Mouse (Mus musculus): ENCODE measurements around the gene Abhd17c. TPM values are rescaled to one million over a fixed set of nuclear protein-coding genes. Genes with fewer than 3 reads are reported as not detected.
"Not testable (repeated sequence)": the region's sequence is repeated elsewhere in the genome, so short reads cannot be mapped to it uniquely, and the experiment has no call there.

Abhd17c gene
- polyA plus RNA-seq (2015; fragmentation: Nextera tagmentation; extraction: Ambion mirVana) = 64.3 and 68.7 TPM in 2 replicates

DNA sequence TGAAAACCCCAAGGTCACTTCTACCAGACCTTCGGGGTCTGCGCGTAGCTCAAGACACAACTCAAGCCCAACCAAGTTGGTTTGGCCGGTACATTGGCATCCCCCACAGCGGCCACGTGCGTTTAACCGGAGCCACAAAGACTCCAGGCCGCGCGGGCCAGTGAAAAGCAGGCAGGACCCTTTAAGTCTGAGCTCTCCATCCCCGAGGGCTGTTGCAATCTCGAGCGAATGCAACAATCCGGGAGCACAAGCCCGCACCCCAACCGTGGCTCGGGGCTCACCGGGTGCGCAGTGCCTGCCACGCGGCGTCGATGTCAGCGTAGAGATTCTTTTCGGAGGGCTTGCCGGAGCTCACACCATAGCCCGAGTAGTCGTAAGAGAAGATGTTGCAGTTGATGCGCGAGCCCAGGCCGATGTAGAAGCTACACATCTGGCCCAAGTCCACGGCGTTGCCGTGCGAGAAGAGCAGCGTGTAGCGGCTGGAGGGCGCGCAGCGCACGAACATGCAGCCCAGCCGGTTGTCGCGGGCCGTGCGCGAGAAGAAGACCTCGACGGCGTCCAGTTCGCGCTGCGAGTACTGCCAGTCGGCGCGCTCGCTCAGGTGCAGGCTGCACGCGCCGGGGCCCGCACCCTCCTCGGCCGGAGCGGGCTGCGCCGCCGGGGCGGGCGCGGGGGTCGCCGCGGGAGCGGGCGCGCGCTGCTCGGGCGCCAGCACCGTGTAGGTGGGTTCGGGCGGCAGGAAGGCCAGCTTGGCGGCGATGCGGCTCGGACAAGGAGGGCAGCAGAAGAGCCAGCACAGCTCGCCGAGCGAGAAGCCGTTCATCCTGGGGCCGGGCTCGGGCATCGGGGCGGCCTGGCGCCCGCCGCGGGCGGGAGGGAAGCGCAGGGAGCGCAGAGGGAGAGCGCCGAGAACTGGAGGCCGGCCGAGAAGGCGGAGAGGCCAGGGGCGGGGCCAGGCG is at the start of gene Abhd17c:
Abhd17c (minus strand) TSS at position 893 of the 959 bp plus-strand sequence.
- H3K36me3 ChIP-seq = peaks cover 5% of the 10 kb centered on the region; the same call in 1 of the 2 replicates
- H3K27ac ChIP-seq = peak within 1 kb of the TSS; percentile 94
- peak within 1 kb of the TSS; percentile 95 for H3K4me3 ChIP-seq
- H3K9ac ChIP-seq = peak within 1 kb of the TSS; percentile 84
- H3K27me3 ChIP-seq = no peaks in the 10 kb centered on the region
- H3K4me1 ChIP-seq = peaks cover 40% of the 10 kb centered on the region
- no peaks in the 10 kb centered on the region for H3K9me3 ChIP-seq
- H3K4me2 ChIP-seq = peak within 1 kb of the TSS; percentile 87
- peak; percentile 69 for ATAC-seq (ENCODE audit: borderline replicate concordance, extremely low read depth, low FRiP score, low TSS enrichment)
- WGBS = under 1% methylated on average over 103 of the region's 109 CpGs

DNA sequence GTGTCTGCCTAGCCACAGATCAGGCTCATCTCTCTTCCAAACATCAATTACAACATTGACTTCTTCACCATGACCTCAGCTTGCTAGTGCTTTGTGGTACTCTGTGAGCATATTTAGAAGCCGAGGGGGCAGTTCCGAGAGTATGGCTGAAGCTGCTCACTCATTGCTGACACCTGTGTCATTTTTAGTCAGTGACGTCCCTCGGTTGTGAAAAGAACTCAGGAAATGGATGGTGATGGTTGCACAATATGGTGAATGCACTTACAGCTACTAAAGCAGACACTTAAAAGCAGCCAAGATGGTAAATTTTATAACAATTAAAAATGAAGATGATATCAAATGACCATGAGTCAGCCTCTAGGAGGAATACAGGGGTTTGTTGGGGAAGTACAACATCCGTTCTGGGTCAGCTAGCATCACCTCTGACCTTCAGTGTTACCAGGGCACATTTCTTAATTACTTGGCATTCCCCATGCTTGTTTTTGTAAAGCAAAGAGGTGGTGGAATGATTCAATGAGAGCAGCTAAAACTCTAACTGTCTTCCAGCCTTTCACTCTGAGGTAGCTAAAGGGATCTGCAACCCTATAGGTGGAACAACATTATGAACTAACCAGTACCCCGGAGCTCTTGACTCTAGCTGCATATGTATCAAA is 45.6 kb upstream of the Abhd17c start:
- WGBS = 76% methylated on average over 6 of the region's 6 CpGs
- H3K4me3 ChIP-seq = no peak overlapping the region
- no peaks in the 10 kb centered on the region for H3K27me3 ChIP-seq
- no peaks in the 10 kb centered on the region for H3K9me3 ChIP-seq
- H3K27ac ChIP-seq = no peak overlapping the region
- no peak overlapping the region for H3K9ac ChIP-seq
- no peak overlapping the region for H3K4me2 ChIP-seq
- ATAC-seq (ENCODE audit: borderline replicate concordance, extremely low read depth, low FRiP score, low TSS enrichment) = no peak
- peaks cover 8% of the 10 kb centered on the region; the same call in 1 of the 2 replicates for H3K4me1 ChIP-seq
- H3K36me3 ChIP-seq = no peaks in the 10 kb centered on the region

DNA sequence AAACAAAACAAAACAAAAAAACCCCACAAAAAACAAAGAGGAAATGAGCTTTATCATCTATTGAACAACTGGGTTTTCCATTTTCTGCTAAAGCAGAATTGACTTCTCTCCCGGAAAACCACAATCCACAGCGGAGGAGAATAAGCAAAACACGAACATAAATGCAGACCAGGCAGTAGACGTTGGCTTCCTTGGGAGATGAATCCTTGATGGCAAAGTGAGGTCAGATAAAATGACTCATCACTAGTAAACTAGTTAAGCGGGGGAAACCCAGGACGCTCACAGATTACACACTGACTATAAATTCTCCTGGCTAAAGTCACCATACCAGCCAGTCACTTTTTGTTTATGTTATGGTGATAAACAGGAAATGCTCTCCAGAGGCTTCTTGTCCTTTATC is 44.5 kb upstream of the Abhd17c start:
- H3K9me3 ChIP-seq = no peaks in the 10 kb centered on the region
- H3K9ac ChIP-seq = no peak overlapping the region
- H3K36me3 ChIP-seq = no peaks in the 10 kb centered on the region
- H3K4me3 ChIP-seq = no peak overlapping the region
- no peak for ATAC-seq (ENCODE audit: borderline replicate concordance, extremely low read depth, low FRiP score, low TSS enrichment)
- H3K4me1 ChIP-seq = 0 out of 2 replicates have a peak, but pooled peaks cover 4% of the 10 kb centered on the region
- 61% methylated on average over 6 of the region's 6 CpGs for WGBS
- no peak overlapping the region for H3K27ac ChIP-seq
- no peaks in the 10 kb centered on the region for H3K27me3 ChIP-seq
- no peak overlapping the region for H3K4me2 ChIP-seq

DNA sequence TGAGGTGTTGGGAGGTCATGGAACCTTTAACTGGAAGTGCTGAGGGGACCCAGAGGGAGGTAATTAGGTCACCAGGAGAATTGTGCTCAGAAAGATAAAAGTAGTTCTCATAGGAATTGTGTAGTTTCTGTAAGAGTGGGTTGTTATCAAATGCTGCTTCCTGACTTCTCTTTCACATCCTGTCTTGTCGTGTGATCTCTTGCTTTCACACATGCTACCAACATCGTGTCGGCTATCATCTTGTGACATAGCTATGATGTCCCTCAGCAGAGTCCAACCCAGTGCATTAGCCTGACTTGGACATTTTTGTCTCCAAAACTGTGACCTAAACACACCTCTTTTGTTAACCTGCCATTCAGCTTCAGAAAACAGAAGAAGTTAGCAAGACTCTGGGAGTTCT is 40.6 kb upstream of the Abhd17c start:
- H3K36me3 ChIP-seq = no peaks in the 10 kb centered on the region
- H3K4me3 ChIP-seq = no peak overlapping the region
- 0 out of 2 replicates have a peak, but pooled peaks cover 4% of the 10 kb centered on the region for H3K4me1 ChIP-seq
- ATAC-seq (ENCODE audit: borderline replicate concordance, extremely low read depth, low FRiP score, low TSS enrichment) = no peak
- no peak overlapping the region for H3K4me2 ChIP-seq
- no peak overlapping the region for H3K27ac ChIP-seq
- 62% methylated on average over 3 of the region's 3 CpGs for WGBS
- H3K9ac ChIP-seq = no peak overlapping the region
- H3K27me3 ChIP-seq = no peaks in the 10 kb centered on the region
- no peaks in the 10 kb centered on the region for H3K9me3 ChIP-seq

DNA sequence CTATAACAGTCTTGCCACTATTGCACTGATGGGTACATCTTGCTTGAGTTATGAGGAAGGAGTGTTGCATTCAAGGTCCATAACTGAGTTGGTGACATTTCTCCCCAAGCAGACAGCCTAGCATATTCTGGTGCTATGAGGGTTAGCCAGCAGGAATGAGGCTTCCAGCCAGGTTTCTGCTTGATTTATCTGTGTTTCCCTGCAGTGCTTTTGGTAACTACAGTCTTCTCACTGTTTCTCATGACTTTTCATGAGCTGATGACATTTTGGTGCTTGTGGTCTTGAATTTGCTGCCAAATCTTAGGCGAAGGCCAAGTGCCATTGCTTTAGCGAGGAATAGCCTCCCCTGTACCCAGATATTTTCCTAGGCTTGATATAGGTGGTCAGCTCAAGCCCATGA is 39.8 kb upstream of the Abhd17c start:
- no peak overlapping the region for H3K9ac ChIP-seq
- no peak overlapping the region for H3K27ac ChIP-seq
- no peak for ATAC-seq (ENCODE audit: borderline replicate concordance, extremely low read depth, low FRiP score, low TSS enrichment)
- H3K4me3 ChIP-seq = no peak overlapping the region
- H3K4me1 ChIP-seq = no peaks in the 10 kb centered on the region
- no peaks in the 10 kb centered on the region for H3K27me3 ChIP-seq
- no peaks in the 10 kb centered on the region for H3K9me3 ChIP-seq
- no peak overlapping the region for H3K4me2 ChIP-seq
- no peaks in the 10 kb centered on the region for H3K36me3 ChIP-seq
- 84% methylated on average over 2 of the region's 2 CpGs for WGBS

DNA sequence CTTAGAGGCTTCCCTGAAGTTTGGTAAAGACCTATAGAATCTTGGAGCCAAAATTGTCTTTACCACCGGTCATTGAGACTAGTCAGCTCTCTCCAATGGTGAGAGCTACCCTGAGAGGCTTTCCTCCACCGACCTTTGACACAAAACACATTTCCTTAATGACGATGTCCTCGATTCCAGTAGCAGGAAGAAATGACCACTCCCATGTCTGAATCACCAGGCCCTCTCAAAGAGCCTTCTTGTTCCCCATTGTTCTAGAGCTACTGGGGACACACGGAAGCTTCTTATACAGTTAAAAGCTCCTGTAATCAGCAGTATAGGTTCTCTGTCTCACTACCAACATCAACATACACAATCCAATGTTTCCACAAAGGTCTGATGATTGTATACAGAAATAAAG is 36.5 kb upstream of the Abhd17c start:
- H3K4me1 ChIP-seq = no peaks in the 10 kb centered on the region
- no peak for ATAC-seq (ENCODE audit: borderline replicate concordance, extremely low read depth, low FRiP score, low TSS enrichment)
- no peak overlapping the region for H3K9ac ChIP-seq
- no peak overlapping the region for H3K4me2 ChIP-seq
- no peak overlapping the region for H3K27ac ChIP-seq
- no peaks in the 10 kb centered on the region for H3K9me3 ChIP-seq
- 50% methylated on average over 5 of the region's 5 CpGs for WGBS
- H3K36me3 ChIP-seq = no peaks in the 10 kb centered on the region
- H3K27me3 ChIP-seq = no peaks in the 10 kb centered on the region
- no peak overlapping the region for H3K4me3 ChIP-seq

DNA sequence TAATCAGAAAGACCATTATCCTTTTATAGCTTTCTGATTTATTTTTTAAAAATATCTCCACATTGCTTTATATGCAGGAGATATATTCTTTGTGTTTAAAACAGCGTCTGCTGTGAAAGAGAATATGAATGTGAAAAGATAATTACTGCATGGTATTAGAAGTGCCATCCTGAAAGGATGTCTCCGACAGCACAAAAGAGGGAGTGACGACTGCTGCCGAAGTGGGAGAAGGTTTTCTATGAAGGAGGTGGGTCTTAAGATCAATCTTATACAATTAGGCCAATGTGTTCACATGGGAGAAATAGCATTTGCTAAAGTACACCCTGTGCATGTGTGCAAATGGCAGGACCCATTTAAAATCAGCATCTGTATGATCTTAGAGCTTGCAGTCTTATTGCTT is 33.5 kb upstream of the Abhd17c start:
- Histone ChIP-seq H3K27me3 (no peaks in the 10 kb centered on the region), H3K36me3 (no peaks in the 10 kb centered on the region), H3K4me1 (no peaks in the 10 kb centered on the region), H3K9ac (no peak overlapping the region), H3K9me3 (no peaks in the 10 kb centered on the region), H3K4me2 (no peak overlapping the region), H3K27ac (no peak overlapping the region), H3K4me3 (no peak overlapping the region)
- WGBS = 90% methylated on average over 4 of the region's 4 CpGs
- no peak for ATAC-seq (ENCODE audit: borderline replicate concordance, extremely low read depth, low FRiP score, low TSS enrichment)

DNA sequence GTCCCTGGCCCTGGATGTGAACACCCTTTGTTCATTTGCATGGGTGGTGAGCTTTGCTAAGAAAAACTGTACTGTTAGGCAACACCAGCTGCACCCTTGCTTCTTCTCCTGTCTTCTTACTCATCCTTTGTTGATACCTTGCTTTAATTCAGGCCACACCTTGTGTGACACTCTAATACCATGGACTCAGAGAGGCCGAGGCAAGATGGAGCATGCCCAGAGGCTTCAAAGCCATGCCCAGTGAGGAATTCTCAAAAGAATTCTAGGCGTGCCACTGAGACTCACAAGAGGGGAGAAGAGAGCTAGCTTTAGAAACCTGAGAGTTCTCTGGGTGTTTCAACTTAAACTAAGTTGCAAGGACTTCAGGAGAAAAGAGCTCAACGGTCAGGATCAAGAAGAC is 33.0 kb upstream of the Abhd17c start:
- 52% methylated on average over 3 of the region's 3 CpGs for WGBS
- Histone ChIP-seq H3K9ac (no peak overlapping the region), H3K9me3 (no peaks in the 10 kb centered on the region), H3K4me2 (no peak overlapping the region), H3K4me1 (no peaks in the 10 kb centered on the region), H3K4me3 (no peak overlapping the region), H3K27me3 (no peaks in the 10 kb centered on the region), H3K36me3 (no peaks in the 10 kb centered on the region), H3K27ac (no peak overlapping the region)
- ATAC-seq (ENCODE audit: borderline replicate concordance, extremely low read depth, low FRiP score, low TSS enrichment) = no peak

DNA sequence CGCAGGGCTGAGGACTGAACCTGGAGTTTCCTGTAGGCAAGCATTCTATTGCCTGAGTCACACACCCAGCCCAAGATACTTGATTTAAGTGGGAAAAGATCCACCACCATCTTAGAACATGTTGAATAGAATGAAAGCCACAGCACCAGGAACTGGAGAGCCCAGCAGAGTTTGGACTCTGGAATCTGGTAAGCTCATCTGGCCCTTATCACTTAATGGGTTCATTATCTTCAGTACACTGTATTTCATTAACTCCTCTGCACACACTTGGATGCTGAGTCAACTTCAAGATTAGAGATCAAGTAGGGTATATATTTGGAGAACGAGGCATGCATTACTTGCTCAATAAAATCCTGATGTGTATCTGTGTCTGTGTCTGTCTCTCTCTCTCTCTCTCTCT is 27.1 kb upstream of the Abhd17c start:
- ATAC-seq (ENCODE audit: borderline replicate concordance, extremely low read depth, low FRiP score, low TSS enrichment) = not testable (repeated sequence)
- WGBS = 80% methylated on average over 2 of the region's 2 CpGs

DNA sequence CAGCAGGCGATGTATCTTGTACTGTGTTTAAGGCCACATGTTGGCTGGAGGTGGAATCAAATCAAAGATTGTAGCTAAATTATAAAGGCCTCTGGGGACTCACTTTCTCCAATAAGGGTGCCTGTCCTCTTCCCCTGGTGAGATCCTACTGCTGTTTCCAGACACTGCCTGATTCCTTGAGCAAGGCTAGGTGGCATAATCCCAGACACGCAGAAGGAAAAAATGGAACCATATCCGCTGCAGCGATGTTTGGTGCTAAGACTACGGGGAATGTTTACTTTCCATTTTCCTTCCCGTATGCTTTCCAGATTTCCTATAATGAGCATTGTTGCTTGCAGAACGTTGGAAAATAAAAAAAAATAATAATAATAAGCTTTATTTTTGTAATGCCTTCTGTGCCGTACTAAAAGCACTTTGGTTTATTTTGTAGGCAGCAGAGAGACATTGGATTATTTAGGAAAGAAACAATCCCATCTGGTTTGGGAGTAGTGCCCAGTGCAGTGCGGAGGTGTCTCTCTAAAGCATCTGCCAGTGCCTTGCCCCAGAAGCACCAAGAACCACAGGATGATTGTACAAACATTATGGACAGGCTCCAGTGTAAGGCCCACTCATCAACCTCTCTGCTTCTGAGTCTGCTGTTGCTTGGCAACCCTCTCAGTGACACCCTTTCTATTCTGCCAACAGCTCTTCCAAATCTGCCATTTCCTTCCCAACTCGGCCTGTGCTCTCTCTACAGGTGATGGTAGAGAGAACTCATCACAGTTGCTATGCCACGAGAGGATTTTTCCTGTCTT is 23.2 kb upstream of the Abhd17c start:
- no peak for ATAC-seq (ENCODE audit: borderline replicate concordance, extremely low read depth, low FRiP score, low TSS enrichment)
- no peak overlapping the region for H3K9ac ChIP-seq
- no peak overlapping the region for H3K27ac ChIP-seq
- no peak overlapping the region for H3K4me3 ChIP-seq
- no peaks in the 10 kb centered on the region for H3K9me3 ChIP-seq
- no peak overlapping the region for H3K4me2 ChIP-seq
- no peaks in the 10 kb centered on the region for H3K27me3 ChIP-seq
- no peaks in the 10 kb centered on the region for H3K4me1 ChIP-seq
- no peaks in the 10 kb centered on the region for H3K36me3 ChIP-seq
- 58% methylated on average over 11 of the region's 11 CpGs for WGBS

More for the DNA sequence above, 27.1 kb upstream of the Abhd17c start:
- not testable (repeated sequence) for H3K36me3 ChIP-seq, H3K9me3 ChIP-seq, H3K9ac ChIP-seq, H3K4me1 ChIP-seq, H3K27ac ChIP-seq, H3K4me2 ChIP-seq, H3K27me3 ChIP-seq, H3K4me3 ChIP-seq

DNA sequence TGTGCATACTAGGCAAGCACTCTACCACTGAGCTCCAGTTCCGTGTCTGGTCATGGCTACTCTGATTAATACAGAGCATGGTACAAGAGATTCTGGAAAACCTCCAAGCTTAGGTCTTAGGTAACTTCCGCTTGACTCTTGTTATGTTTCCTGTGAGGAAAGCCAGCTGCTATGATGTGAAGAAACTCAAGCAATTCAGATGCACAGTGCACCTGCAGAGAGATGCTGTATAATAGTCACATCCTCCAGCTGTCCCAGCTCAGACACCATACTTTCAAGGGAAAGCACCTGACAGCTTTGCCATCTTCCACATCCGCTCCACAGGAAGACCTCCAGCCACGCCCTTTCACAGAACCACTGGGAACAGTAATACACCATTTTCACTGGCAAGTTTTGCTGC is 21.7 kb upstream of the Abhd17c start:
- Histone ChIP-seq H3K4me2 (no peak overlapping the region), H3K4me1 (no peaks in the 10 kb centered on the region), H3K4me3 (no peak overlapping the region), H3K9me3 (no peaks in the 10 kb centered on the region), H3K9ac (no peak overlapping the region), H3K27ac (no peak overlapping the region), H3K27me3 (no peaks in the 10 kb centered on the region), H3K36me3 (no peaks in the 10 kb centered on the region)
- ATAC-seq (ENCODE audit: borderline replicate concordance, extremely low read depth, low FRiP score, low TSS enrichment) = no peak
- WGBS = 67% methylated on average over 4 of the region's 4 CpGs

Data from lung, embryonic 15.5 days (tissue).